Mouse (Mus musculus): ENCODE results near the gene Unc5a.

DNA sequence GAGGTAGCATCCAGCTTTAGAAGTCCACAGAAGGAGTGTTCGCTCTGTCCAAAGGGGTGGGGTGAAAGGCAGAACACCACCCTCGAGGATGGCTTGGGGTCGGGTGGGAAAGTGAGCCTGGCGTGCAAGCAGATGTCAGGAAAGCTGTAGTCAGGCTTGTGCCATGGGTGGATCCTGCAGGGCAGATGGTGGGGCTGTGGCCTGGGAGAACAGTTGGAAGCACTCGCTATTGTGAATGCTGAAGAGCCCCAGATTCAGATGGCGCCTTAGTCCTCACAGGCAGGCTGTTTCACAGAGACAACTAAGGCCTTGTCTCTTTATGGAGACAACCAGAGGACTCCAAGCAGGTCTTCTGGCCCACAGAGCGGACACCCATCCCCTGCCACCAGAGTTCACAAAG, 43.0 kb downstream of the Unc5a start:
- TF ChIP-seq REST (IDR thresholded peaks at IDR 0.05; ENCODE audit: insufficient read depth, insufficient read length) = no peak
- TF ChIP-seq POLR2A (IDR thresholded peaks at IDR 0.05; ENCODE audit: insufficient read length, low read depth) = no peak
- TF ChIP-seq MAX (IDR thresholded peaks at IDR 0.05; ENCODE audit: low read depth) = no peak
- TF ChIP-seq USF1 (IDR thresholded peaks at IDR 0.05; ENCODE audit: low read depth) = no peak
- no peak for TF ChIP-seq MYOG (IDR thresholded peaks at IDR 0.05; ENCODE audit: control insufficient read depth in 1 of 3, insufficient read depth in 1 of 3, insufficient read length in 2 of 3, low read depth in 2 of 3)
- TF ChIP-seq E2F4 (IDR thresholded peaks at IDR 0.05; ENCODE audit: insufficient read depth) = no peak
- TF ChIP-seq MYOD1 (IDR thresholded peaks at IDR 0.05; ENCODE audit: control insufficient read depth in 1 of 3, insufficient read length in 2 of 3, low read depth in 2 of 3) = no peak
- TF ChIP-seq TCF3 (IDR thresholded peaks at IDR 0.05; ENCODE audit: insufficient read length, low read depth) = no peak
- no peak for TF ChIP-seq CEBPB (IDR thresholded peaks at IDR 0.05; ENCODE audit: insufficient read depth, poor library complexity, severe bottlenecking)
- TF ChIP-seq TCF12 (IDR thresholded peaks at IDR 0.05; ENCODE audit: insufficient read depth, poor library complexity, severe bottlenecking) = no peak
- no peak for TF ChIP-seq POLR2AphosphoS2 (IDR thresholded peaks at IDR 0.05; ENCODE audit: insufficient read length, low read depth)

Data from myocyte (in vitro differentiated cells).